18 mouse cellular contexts compared by ENCODE assay signal in genomic region chr14:75346041-75346440, GRCm38 (mm10).
"Had no signal": no experiment of that assay in that cellular context is flagged by ENCODE, and none has a peak within 500 bp of the region (broad histone marks: within the 10 kb centered on the region; RNA-seq: fewer than 3 reads in every experiment).

No protein-coding gene starts in this region.

- DNase-seq: liver, postnatal 0 days; lung, adult 2 months; lung, postnatal 14 days; lung, postnatal 4 days; midbrain, embryonic 14.5 days; retina, postnatal 1 day; right cerebral cortex, adult 18-20 months; thymus, adult 2 months; thymus, postnatal 25 days; thymus, postnatal 4 days had no signal

- H3K27ac ChIP-seq: lung, embryonic 15.5 days; midbrain, embryonic 10.5 days; midbrain, embryonic 12.5 days; neural tube, embryonic 13.5 days; neural tube, embryonic 15.5 days; stomach, embryonic 15.5 days; stomach, postnatal 0 days had no signal

- H3K4me3 ChIP-seq: lung, embryonic 15.5 days; midbrain, embryonic 10.5 days; midbrain, embryonic 12.5 days; myocyte; neural tube, embryonic 13.5 days; neural tube, embryonic 15.5 days; stomach, embryonic 15.5 days had no signal
